ENCODE assay signal across 8 mouse cellular contexts in the genomic region with DNA sequence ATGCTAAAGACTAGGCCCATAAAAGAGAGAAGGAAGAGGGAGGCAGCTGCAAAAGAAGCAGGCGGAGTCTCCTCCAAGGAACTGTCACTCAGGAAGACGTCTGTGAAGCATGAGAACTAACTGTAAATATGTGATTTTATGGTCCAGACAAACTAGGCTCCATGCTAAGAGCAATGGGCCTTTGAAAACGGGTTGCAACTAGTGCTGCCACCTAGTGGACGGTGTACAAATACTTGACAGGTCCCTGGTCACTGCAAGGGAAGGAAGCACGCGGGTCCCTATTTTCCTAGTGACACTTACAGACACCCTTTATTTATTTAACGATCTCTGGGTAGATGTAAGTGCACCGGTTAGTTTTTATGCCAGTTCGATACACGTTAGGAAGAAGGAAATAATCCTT. TPM values are rescaled to one million over a fixed set of nuclear protein-coding genes. Genes with fewer than 3 reads are reported as not detected.
DNase-seq lines count a peak whose midpoint lies in the region; ATAC-seq and TF ChIP-seq lines count a peak whose summit lies in the region.

No protein-coding gene starts in this region.

- no peak overlapping the region for H3K4me3 ChIP-seq in gastrocnemius, adult 2 months
- no peak overlapping the region for H3K4me3 ChIP-seq in limb, embryonic 11.5 days (ENCODE audit: low read depth, low read length)
- no peak overlapping the region for H3K4me3 ChIP-seq in midbrain, postnatal 0 days (ENCODE audit: low read depth, low read length)

- DNase-seq in left cerebral cortex, adult 18-20 months (ENCODE audit: low spot score in 2 of 2), result peak; percentile 66 to 87
- DNase-seq in left cerebral cortex, adult 11 months (ENCODE audit: low spot score), result no peak
- peak; percentile 58 to 76 for DNase-seq in cerebellum, postnatal 4 days (ENCODE audit: low spot score in 2 of 2)
- peak; percentile 71 for DNase-seq in gastrocnemius, adult 2 months
- DNase-seq in kidney, adult 11 months, result peak; percentile 33
- peak; percentile 87 for DNase-seq in limb, embryonic 11.5 days (ENCODE audit: low spot score)
- peak; percentile 85 for DNase-seq in midbrain, postnatal 0 days (ENCODE audit: low spot score)
- DNase-seq in spleen, postnatal 14 days (ENCODE audit: low spot score in 2 of 2), result peak; percentile 21 to 66

- ATAC-seq in limb, embryonic 11.5 days (ENCODE audit: insufficient number of reproducible peaks, low FRiP score, low TSS enrichment, low read depth), result no peak
- ATAC-seq in midbrain, postnatal 0 days (ENCODE audit: low FRiP score), result peak; percentile 72; the same call in 1 of the 2 replicates

- H3K36me3 ChIP-seq in limb, embryonic 11.5 days (ENCODE audit: control insufficient read depth, insufficient read depth, low read length), result no peaks in the 10 kb centered on the region
- H3K36me3 ChIP-seq in midbrain, postnatal 0 days (ENCODE audit: insufficient read depth, low read length), result no peaks in the 10 kb centered on the region

- peak; percentile 87 for TF ChIP-seq CTCF in gastrocnemius, adult 2 months (IDR thresholded peaks at IDR 0.05)
- TF ChIP-seq CTCF in midbrain, postnatal 0 days (IDR thresholded peaks at IDR 0.05), result peak; percentile 91

- WGBS in limb, embryonic 11.5 days, result 11% methylated on average over 10 of the region's 10 CpGs
- 13% methylated on average over 10 of the region's 10 CpGs for WGBS in midbrain, postnatal 0 days

- H3K9ac ChIP-seq in limb, embryonic 11.5 days (ENCODE audit: low read length), result no peak overlapping the region
- no peak overlapping the region for H3K9ac ChIP-seq in midbrain, postnatal 0 days (replicated peaks; ENCODE audit: low read length, poor library complexity, severe bottlenecking)

- no peaks in the 10 kb centered on the region for H3K9me3 ChIP-seq in limb, embryonic 11.5 days (ENCODE audit: control insufficient read depth, low read length)
- no peaks in the 10 kb centered on the region for H3K9me3 ChIP-seq in midbrain, postnatal 0 days (ENCODE audit: low read length)

- no peaks in the 10 kb centered on the region for H3K4me1 ChIP-seq in limb, embryonic 11.5 days (ENCODE audit: control insufficient read depth, insufficient read depth, low read length)
- H3K4me1 ChIP-seq in midbrain, postnatal 0 days (ENCODE audit: insufficient read depth, low read length), result no peaks in the 10 kb centered on the region

- H3K27ac ChIP-seq in gastrocnemius, adult 2 months, result no peak overlapping the region
- H3K27ac ChIP-seq in limb, embryonic 11.5 days (replicated peaks; ENCODE audit: low read depth, low read length), result no peak overlapping the region
- no peak overlapping the region for H3K27ac ChIP-seq in midbrain, postnatal 0 days (ENCODE audit: low read depth, low read length)

- intact Hi-C loops in gastrocnemius, adult 2 months (cut with DNase I), result no loop called here

- no peak overlapping the region for H3K4me2 ChIP-seq in limb, embryonic 11.5 days (ENCODE audit: low read depth, severe bottlenecking)
- no peak overlapping the region for H3K4me2 ChIP-seq in midbrain, postnatal 0 days (ENCODE audit: low read depth, low read length, poor library complexity, severe bottlenecking)

- no peaks in the 10 kb centered on the region for H3K27me3 ChIP-seq in limb, embryonic 11.5 days (ENCODE audit: control insufficient read depth, insufficient read depth, low read length)
- no peaks in the 10 kb centered on the region for H3K27me3 ChIP-seq in midbrain, postnatal 0 days (ENCODE audit: insufficient read depth, low read length)

RNA-seq across cellular contexts. Expression of gene Fsip1, which starts 10.9 kb away (rescaled TPM):
- under 1 TPM; 0.40 to 0.65 TPM for total RNA-seq in left cerebral cortex, adult 18-20 months (2021)
- not detected for total RNA-seq in gastrocnemius, adult 2 months (2021)
- polyA plus RNA-seq in limb, embryonic 11.5 days (2014; fragmentation: Nextera tagmentation; extraction: Ambion mirVana), result 1.0 and 1.2 TPM in 2 replicates
- total RNA-seq in midbrain, postnatal 0 days (2014; rRNA removed), result 1.2 and 1.3 TPM in 2 replicates
- 5.7 and 6.1 TPM in 2 replicates for polyA plus RNA-seq in midbrain, postnatal 0 days (2015; fragmentation: Nextera tagmentation; extraction: Ambion mirVana)
